Mouse (Mus musculus) liver (tissue): ENCODE results near the gene Afg1l.

ENCODE experiments used
- DNase-seq: peaks from one replicate; pipeline ENCODE4 v3.0.0-alpha.2; 2020; ENCODE audit warnings: mixed read lengths

Gene Afg1l

DNA sequence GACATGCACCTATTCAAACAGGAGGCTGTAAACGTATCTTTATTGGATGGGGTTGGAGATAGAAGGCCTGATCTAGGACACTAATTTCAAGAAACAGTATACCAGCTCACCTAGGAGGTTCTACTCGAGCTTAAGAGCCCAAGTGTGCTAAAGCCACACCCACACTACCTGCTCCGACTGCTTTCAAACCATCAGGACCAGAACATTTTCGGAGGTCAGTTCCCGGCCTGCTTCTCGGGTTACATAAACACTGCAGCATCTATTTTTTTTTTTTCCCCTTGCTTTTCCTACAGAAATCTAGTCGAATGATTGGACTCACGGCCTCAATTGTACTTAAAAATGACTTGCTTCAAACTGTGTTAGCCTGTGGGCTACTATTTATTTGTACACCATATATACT, 214.7 kb downstream of the Afg1l start:
- peak; percentile 5 for DNase-seq
